Mouse (Mus musculus) heart, postnatal 14 days (tissue): Measurements from ENCODE around the gene Arl5c. TPM values are rescaled to one million over a fixed set of nuclear protein-coding genes. Genes with fewer than 3 reads are reported as not detected.
A peak's percentile ranks its signal among the peaks of the same experiment; 100 is the strongest.

Source experiments
- DNase-seq, 2 experiments: peaks; one replicate each; pipeline ENCODE4 v3.0.0; 2021 to 2022
- intact Hi-C: fragments of 180-260 bp; cut with DNase I; formaldehyde crosslinking; loops from one replicate; pipeline ENCODE4 v1.15.1; 2025
- total RNA-seq, 2 experiments: library from RNA; stranded (reverse); gene quantifications; 2 replicates each; pipeline ENCODE4 v1.2.3; 2021

The Arl5c gene
- total RNA-seq, 2 experiments from 2014 or later: 1.6 to 6.2 TPM

- intact Hi-C loops: no loop called here
- no peak for DNase-seq
Observed at GRCm38 (mm10) chr11:97998074-97998793, 2.3 kb upstream of the Arl5c start.

- intact Hi-C loops: no loop called here
- no peak for DNase-seq
Observed at GRCm38 (mm10) chr11:97997387-97997960, 1.5 kb upstream of the Arl5c start.

GRCm38 (mm10) chr11:97996691-97997090 is 710 bp upstream of the Arl5c start:
- intact Hi-C loops: no loop called here
- no peak for DNase-seq

- intact Hi-C loops: no loop called here
- peak; percentile 84 to 89 for DNase-seq
Observed at GRCm38 (mm10) chr11:97994539-97995100, 1.4 kb downstream of the Arl5c start.

DNA sequence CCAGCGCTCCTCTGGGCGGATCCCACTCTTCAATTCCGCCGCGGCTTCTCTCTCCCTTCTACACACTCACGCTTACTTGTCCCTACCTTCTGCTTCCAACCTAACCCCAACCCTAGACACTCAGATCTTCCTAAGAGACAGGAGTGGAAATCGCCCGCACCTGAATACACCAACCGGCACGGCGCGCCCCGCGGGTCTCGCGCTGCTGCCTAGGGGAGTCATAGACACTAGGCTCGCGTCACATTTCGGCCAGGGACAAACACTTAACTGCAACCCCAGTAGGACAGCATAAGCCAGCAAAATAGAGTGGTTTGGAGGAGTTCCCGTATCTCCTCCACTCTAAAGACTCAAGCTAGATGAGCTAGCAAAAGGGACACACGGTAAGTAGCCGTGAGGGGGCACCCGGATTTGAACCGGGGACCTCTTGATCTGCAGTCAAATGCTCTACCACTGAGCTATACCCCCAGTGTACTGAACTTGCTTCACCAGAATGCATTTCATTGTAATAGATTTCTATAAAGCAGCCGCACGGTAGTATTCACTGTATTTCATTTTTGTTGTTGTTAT is 7.4 kb downstream of the Arl5c start:
- intact Hi-C loops: loop anchor here (2.0 to 5.0 kb wide), 3 partner anchors 34 to 286 kb away; partner anchors contain the start of genes Cacnb1, Lasp1, Pcgf2 and Psmb3
- DNase-seq: peak; percentile 88

DNA sequence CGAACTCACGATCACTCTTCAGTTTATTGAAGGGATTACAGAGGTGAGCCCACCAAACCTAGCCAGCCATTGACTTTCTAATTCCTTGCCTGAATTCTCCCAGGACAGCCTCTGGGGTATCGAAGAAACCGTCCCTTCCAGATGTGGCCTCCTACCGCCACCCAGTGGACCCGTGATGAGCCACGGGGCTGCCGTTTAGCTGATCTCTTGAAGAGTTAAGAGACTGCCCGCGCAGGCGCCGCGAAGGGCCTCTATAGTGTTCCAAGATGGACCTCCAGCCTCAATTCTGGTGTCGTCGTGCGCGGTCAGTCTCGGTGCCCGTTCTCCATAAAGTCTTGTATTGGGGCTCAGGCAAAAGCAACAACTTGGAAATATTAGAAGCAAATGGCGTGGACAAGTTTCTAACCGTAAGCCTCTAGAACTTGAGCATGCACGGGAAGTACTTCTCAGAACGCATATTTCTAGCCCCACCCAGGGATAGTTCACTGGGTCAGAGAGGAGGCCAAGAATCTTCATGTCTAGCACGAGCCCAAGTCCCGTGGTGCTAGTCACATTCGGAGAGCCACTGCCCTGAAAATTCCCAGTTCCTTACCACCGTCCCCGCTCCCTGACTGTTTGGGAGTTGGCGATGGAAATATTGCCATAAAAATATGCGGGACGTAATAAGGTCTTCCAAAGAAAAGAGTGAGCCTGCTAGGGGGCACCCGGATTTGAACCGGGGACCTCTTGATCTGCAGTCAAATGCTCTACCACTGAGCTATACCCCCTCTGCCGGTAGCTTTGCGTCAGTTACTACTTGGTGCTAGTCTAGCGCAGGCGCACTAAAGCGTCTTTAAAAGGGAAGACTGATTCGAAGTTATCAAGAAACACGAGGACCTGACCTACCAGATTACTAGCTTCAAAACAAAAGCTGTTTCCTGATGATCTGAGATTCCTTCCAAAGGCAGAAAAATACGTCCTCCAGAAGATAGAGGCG is 8.1 kb downstream of the Arl5c start:
- intact Hi-C loops: loop anchor here (1.0 to 5.0 kb wide), 5 partner anchors 35 to 286 kb away; partner anchors contain the start of genes Cacnb1, Lasp1, Pcgf2 and Psmb3
- DNase-seq: peak; percentile 91 to 96

DNA sequence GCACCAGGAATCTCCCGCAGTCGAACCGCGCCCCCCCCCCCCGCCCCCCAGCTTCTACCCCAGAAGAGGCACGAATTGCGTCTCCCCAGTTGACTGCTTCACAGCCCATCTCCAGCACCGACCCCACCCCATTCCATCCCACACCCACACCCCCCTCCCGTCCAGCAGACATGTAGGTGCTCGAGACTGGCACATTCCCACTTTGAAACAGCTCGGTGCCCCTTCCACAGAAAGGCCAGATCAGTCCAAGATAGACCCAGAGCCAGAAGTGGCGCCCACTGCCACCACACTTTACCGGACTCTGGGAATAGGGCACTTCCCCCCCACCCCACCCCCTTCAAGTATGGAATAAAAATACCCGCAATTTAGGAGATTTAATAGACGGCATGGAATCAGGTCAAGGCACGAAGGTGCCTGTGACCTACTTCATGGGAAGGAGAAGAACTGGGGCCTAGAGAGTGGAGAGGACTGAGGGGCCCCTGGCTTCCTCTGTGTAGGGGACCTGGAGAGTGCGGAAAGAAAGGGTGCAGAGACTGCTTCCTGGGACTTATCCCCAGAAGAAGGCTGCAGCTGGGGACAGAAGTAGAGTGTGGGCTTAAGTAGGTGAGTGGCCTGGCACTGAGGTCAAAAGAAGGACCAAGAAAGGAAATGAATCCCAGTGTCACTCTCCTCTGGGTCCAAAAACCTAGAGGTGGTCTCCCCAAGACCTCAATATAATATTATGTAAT is 9.1 kb downstream of the Arl5c start:
- intact Hi-C loops: loop anchor here (1.0 to 5.0 kb wide), 3 partner anchors 50 to 285 kb away; partner anchors contain the start of genes Pcgf2 and Psmb3
- DNase-seq: no peak

DNA sequence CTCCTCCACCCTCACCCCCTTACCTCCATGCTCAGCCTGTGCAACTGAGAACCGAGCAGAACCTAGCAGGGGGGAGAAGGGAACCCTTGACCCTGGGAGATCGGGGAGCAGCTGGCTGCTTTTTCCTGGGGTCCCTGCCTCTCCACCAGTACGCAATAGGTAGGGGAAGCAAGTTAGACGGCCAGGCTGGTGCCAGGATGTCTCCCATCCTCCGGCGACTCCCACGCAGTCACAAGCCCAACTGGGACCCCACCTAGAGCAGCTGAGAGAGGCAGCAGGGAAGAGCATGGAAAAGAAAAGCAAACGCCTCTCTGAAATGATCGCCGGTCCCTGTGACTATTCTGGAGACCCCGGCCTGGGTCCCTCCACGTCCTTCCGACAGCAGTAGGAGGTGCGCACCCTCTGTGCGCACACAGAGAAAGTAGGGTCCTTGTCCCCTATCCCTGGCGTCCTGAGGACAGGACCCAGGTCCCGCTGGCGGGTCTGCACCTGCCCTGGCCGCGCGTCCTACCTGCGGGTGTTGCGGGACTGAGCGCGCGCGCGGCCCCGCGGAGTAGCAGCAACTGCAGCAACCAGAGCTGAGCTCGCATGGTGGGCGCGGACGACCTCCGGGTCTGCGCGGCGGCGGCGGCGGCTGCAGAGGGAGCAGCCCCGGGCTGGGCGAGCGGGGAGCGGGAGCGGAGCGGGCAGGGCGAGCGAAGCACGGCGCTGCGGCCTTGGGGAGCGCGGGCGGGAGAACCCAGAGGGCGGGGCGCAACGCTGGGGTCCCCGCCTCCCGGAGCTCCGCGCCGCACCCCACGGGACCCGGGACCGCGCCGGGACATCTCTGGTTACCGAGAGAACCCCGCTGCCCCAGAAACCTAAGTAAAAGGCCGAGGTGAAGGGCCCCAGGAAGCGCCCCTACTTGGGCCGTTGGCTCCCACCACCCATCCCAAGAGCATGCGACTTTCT is 10.0 kb downstream of the Arl5c start, which contains the start of gene Plxdc1:
Gene Plxdc1 (minus strand): TSS at position 718 of the 951 bp plus-strand sequence.
- intact Hi-C loops: loop anchor here (2.0 to 5.0 kb wide), 2 partner anchors 49 to 284 kb away; partner anchors contain the start of genes Pcgf2 and Psmb3

DNA sequence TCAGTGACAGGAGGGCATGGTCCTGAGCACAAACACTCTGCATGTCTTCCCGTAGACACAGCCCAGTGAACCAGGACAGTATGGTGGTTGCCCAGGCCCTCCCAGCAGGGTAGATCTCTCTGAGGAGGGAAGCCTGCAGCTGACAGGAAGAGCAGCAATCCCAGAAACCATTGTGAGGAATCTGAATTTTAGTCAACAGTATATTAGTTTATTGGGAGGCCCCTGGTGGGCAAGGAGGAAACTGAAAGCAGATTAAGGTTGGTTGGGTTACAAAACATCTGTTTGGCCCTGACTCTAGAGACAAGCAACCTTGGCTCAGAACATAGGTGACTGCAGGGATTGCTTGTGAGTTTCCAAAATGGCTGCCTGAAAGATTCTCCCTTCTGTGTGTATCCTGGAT is 12.0 kb downstream of the Arl5c start:
- no peak for DNase-seq
- intact Hi-C loops: no loop called here

More for the DNA sequence above, 10.0 kb downstream of the Arl5c start, which contains the start of gene Plxdc1:
- peak; percentile 66 to 68 for DNase-seq

GRCm38 (mm10) chr11:97983506-97983905 is 12.5 kb downstream of the Arl5c start:
- DNase-seq: no peak
- intact Hi-C loops: no loop called here

DNA sequence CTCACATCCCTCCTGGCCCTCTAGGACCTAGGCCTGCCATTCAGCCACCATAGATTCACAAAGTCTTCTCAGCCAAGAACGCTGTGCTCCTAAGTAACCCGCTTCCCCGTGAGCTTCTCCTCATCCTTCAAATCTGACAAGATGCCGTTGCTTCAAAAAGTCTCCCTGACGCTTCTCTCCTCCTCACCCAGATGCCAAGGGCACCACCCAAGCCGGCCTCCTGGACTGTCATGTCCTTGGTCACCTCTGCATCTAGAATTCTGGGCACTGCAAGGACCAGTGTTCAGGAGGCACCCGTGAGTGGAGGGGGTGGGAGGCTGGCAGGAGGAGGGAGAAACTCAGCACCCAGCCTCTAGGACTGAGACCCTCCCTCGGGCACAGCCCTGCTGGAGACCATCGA is 13.3 kb downstream of the Arl5c start:
- intact Hi-C loops: no loop called here
- no peak for DNase-seq

DNA sequence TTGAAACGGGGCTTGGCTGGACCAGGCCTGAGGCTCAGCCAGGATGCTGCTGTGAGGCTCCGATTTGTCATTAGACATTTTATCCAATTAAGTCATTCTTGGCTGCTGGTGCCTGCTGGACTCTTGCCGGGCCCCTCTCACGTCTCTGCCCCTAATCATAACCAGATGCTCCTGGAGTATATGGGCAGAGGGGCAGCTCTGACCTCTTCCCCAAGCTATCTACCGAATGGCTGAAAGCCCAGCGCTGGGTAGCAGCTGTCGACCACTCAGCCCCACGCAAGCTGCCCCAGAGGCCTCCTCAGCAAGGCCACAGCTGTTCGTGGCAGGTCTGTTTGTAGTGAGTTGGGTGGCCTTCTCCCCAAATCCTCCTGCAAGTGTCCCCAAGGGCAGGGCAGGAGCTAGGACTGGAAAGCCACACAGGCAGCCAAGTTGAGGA is 15.4 kb downstream of the Arl5c start:
- intact Hi-C loops: no loop called here
- peak; percentile 76 to 80 for DNase-seq

DNA sequence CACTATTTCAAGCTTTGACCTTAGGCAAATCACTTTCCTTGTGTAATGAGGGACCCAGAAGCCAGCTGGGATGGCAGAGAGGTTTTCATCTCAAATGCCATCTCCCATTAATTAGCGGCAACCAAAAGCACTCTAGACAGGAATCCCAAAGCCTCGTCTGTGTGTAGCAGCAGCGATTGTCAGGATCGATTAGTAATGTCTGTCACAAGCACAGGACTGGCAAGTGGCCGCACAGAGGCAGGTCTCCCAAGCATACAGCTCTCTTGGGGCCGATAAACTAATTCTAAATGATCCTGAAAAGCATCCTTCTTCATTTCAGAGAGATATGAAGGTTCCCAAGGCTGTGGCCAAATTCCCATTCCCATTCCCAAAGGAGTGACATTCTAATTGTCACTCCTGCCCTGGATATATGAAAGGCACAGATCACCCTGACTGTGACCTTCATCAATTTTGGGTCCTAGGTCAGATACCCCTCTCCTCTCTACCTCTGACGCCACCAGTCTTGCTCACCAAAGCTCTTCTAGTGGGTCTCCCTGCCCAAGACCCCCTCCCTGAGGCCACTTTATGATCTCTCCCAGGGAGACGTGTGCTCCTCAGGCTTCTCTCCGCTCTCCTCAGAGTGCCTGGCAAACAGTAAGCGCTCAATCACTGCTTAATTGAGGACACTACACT is 16.0 kb downstream of the Arl5c start:
- no peak for DNase-seq
- intact Hi-C loops: no loop called here

- intact Hi-C loops: no loop called here
- DNase-seq: no peak
Observed at GRCm38 (mm10) chr11:97978392-97978791, 17.6 kb downstream of the Arl5c start.

GRCm38 (mm10) chr11:97977797-97978196 is 18.2 kb downstream of the Arl5c start:
- no peak for DNase-seq
- intact Hi-C loops: no loop called here

GRCm38 (mm10) chr11:97974746-97975145 is 21.2 kb downstream of the Arl5c start:
- intact Hi-C loops: no loop called here
- no peak for DNase-seq

DNA sequence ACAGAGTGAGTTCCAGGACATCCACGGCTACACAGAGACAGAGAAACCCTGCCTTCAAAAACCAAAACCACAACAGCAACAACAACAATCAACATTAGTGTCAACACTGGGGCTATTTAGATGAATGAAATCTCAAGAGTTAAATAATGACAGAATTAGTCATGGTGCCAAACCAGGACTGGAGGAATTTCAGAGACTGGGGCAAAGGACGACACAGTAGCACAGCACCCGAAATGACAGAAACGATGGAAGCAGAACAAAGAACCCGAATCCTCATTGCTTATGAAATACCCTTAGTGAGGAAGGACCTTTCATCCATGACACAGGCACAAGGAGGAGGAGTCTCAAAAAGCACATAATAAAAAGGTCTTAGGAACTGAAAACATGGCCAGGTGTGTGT is 21.8 kb downstream of the Arl5c start:
- intact Hi-C loops: no loop called here
- DNase-seq: no peak
